Mouse (Mus musculus) embryonic stem cell, embryonic (primary cell): ENCODE measurements at regions not wholly inside any gene's neighbourhood (a gene's known extent, or its start where the extent isn't known, plus 50 kb on each side); places are given as distances from the start of the nearest gene placed in this dataset.

Experiments
- CTCF ChIA-PET, 4 experiments: fragments of 300-600 bp in 2 of 4; fragments of 350-600 bp in 2 of 4; sonication (Branson Sonifier 250); formaldehyde crosslinking; loops; one replicate each; lab custom pipeline; 2022; ENCODE audit warnings: inconsistent platforms in 2 of 4; lab: Charles Lee
- POLR2A ChIA-PET, 4 experiments: fragments of 300-600 bp in 2 of 4; fragments of 350-600 bp in 2 of 4; sonication (Branson Sonifier 250); formaldehyde crosslinking; loops; one replicate each; lab custom pipeline; 2022; ENCODE audit warnings: antibody characterized with exemption in 4 of 4, inconsistent platforms in 1 of 4; lab: Charles Lee

DNA sequence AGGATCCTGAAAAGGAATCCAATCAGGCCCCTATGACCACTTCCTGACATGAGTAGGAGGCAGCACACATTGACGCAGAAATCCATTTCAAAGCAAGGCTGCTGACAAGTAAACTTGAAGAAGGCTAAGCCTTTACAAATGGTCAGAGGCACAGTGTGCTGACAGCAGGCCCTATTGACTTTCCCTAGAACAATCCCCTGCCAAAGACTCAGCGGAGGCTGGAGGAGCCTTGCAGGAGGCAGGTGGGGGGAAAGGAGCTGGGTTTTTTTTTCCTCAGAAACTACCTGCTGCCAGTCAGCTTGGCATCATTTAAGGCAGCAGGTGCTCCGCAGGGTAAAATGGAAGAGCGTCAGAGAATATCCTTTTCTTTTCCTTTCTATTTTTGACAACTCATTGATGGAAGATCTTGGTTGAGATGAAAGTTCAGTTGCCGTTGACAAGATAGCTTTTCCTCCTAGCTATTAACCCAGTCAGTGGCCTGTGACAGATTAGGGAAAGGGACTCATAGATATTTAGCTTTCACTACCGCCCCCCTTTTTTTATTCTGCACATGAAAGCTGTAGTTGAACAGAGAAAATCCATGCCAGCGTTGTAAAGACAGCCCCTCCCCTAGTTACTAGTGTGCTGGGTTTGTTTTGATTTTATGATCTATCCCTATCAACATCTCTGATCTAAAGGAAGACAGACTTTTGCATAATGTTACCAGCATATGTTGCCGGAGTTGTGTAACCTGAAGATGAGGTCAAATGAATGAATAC is 210.6 kb downstream of the Csnka2ip start:
- ChIA-PET CTCF (interaction anchor here in 1 of 4 experiments (0.9 kb wide), 1 partner anchor 18 kb away, joined by 4 read pairs; no protein-coding TSS in a partner anchor), POLR2A (no interaction called here)

DNA sequence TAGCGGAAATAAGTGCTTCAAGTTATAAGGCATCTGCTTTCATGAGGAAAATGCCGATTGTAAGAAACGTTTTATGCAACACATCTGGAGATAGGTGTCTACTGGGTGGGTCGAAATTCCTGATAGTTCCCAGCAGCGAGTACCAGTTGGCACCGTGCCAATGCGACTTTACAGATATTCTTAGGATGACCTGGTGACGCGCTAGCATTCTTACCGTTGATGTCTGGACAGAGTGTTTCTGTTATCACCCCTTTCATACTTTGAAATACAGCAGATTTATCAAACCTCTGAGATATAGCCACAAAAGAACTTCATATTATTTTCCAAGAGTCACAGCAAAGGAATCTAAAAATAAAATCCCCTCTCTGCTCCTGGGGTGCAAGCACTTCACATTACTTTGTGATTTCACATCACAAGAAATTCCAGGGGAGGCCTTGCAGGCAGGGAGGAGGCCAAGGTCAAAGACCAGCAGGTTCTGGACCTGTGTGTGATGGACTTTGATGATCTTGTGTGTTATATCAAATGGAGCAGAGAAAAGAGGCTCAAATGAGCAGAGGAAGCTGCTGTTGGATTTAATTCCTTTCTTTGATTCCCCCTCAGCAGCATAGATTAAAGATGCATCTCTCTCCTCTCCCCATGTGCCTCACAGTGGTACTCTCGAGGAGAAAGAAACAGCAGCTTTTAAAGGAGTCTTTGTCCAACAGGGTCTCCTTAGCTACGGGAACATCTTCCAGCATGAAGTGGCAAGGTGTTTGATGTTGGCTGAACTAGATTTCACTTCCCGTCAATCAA is 233.4 kb downstream of the Csnka2ip start:
- ChIA-PET POLR2A (no interaction called here), CTCF (no interaction called here)

DNA sequence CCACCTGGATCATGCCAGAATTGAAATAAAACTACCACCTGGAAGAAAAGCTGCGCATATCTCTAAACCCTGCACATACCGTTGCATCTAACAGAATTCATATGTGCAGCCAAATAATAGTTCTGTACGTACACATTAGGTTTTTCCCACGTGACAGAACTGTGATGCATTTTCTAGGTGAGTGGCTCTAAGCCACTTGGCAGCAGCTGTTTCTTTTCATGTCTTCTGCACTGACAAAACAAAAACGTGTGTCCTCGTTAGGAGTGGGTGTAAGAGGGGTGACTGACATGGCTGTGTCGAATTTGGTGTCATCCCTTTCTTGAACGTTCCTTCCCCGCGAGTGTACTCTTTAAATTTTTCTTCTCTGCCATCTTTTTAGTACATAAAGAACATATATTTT is 254.3 kb downstream of the Csnka2ip start:
- POLR2A ChIA-PET, result no interaction called here
- CTCF ChIA-PET, result no interaction called here

DNA sequence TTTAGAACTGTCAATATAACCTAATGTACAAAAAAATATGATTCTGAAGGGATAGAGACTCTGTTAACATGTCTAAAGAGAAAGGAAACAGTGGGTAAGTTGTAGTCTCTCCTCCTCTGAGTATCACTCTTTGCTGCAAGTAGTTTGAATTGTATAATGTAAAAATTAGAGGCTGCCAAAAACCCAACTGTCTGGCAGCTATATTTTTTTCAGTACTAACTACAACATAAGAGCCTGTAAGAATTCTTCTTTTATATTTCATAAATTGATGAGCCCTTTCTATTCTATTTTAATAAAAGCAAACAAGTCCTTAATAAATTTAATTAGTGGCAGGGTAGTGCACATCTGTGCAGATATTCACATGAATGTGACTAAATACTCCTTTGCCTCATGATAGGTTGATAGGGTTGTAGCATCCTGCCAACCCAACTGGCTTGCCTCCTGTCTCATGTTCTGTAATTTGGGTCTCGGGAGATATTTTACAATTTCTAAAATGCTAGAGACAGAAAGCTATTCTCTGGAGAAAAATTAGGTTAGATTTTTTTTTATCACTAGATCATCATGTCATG is 269.2 kb downstream of the Csnka2ip start:
- POLR2A ChIA-PET, result no interaction called here
- CTCF ChIA-PET, result interaction anchor here in 1 of 4 experiments (0.7 kb wide), 1 partner anchor 111 kb away, joined by 4 read pairs; no protein-coding TSS in a partner anchor

DNA sequence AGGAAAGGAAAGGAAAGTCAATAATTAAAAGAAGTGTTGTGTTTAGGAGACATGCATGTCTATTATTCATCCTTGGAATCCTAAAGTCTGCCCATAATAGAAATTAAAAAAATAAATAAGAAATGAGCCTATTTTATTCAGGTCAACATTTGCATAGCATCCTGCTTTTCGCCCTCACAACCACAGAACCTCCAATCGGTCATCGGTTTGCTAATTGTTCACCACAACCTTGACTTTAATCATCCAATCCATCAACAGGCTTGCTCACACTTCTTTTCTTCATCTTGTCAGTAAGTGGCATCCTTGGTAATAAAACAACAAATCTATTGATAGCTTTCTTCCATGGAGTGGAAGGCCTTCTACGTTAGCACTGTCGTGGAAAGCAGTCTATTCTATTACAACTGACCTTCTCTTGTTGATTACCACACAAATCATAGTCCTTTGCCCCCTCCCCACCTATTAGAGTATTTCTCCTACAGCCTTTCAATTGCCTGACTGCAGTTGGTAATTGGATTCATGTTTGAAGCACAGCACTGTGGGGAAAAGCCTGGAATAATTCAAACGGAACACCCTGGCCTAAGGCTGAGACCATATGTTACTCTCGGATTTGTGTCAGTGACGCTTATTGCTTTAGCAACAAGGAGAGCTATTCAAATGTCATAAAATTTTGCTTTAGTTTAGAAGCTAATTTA is 269.9 kb downstream of the Csnka2ip start:
- ChIA-PET CTCF (no interaction called here), POLR2A (no interaction called here)

DNA sequence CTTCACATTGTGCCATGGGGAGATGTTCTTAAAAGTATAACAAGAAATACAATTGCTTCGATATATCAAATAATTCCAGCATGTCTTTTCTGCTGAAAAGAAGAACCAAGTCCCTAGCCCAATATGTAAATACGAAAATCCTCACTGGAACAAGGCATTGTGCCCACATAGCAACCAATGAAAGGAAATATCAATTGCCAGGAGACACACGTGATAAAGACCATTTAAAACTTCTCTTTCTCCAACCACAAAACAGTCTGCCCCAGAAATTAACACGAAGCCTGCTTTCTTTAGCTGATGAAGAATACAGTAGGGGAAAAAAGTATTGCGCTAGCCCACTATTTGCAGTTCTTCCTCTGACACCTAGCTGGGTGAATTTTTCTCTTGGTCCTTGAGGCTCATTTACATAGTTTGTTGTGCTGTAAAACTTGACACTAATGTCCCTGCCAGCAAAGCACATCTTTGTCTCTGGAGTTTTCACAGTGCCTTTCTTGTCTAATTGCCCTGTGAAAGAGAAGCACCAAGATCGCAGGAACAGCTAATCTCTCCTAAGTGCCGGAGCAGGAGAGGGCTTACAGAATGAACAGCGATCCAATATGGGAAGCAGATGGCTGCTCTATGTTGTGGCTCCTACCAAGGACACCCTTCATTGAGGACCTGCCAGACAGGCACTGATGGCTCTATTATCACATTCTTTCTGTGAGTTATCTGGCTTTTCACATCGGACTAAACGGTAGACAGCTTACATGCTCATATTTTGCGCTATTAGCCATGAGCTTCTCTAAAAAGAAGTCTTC is 272.7 kb downstream of the Csnka2ip start:
- CTCF ChIA-PET, result interaction anchor here in 1 of 4 experiments (0.5 kb wide), 1 partner anchor 528 kb away, joined by 3 read pairs; no protein-coding TSS in a partner anchor
- POLR2A ChIA-PET, result no interaction called here

DNA sequence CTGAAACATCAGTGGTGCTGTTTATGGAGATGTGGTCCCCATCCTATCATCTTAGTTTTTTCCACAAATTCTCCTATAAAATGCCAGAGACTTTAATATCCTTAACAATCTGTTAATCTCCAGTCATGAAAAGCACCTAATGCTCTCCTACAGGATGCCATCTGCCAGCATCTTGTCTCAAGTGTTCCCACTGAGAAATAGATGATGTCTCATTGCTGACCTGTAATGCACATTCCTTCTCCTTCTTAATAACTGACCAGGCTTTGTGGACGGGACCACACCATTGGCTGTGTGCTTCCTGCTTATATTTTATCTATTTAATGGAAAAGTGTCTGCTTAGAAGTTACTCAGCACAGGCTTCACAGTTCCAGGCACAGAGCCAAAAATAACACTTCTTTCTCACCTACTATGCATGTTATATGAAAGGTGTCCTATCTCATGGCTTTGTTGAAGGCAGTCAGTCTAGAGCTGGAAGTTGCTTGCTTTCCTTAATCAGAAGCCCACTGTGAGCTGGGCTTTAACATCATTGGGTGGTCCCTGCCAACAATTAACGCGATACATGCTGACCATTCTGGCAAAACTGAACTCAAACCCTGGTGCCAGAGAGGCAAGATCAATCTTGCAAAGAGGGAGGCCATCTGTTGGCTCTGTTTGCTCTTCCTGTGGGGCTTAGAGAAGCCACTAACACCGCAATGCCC is 283.3 kb downstream of the Csnka2ip start:
- POLR2A ChIA-PET, result no interaction called here
- CTCF ChIA-PET, result no interaction called here

DNA sequence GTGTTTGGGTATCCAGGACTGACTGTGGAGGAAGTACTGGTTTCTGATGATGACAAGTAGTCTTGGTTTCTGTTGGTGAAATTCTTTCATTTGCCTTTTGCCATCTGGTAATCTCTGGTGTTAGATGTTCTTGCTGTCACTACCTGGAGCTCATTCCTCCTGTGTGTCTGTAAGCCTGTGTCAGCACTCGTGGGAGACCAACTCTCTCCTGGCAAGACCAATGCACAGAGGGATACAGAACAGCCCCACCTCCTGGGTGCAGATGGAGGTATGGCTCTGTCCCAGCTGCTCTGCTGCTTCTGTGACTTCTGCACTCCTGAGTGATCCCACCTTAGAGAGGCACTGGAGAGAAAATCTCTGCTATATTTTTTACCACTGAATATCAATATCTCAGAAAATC is 285.4 kb downstream of the Csnka2ip start:
- POLR2A ChIA-PET, result no interaction called here
- CTCF ChIA-PET, result no interaction called here

DNA sequence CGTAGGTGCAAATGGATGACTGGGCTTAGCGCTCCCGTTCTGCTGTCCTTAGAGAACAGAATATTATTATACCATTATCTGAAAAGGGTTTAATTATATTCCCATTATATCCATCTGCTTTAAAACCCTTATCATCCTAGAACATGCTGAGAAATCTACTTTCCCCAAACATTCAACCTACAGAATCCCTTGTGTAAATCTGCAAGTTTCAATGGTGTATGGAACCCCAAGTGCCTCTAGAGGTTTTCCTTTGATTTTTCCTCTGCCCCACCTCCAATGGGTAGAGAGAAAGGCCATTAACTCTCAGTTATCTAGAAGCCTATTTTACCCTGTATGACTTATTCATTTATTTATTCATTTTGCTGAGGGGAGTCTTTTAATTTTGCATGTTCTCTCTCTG is 308.7 kb downstream of the Csnka2ip start:
- CTCF ChIA-PET, result no interaction called here
- POLR2A ChIA-PET, result no interaction called here

DNA sequence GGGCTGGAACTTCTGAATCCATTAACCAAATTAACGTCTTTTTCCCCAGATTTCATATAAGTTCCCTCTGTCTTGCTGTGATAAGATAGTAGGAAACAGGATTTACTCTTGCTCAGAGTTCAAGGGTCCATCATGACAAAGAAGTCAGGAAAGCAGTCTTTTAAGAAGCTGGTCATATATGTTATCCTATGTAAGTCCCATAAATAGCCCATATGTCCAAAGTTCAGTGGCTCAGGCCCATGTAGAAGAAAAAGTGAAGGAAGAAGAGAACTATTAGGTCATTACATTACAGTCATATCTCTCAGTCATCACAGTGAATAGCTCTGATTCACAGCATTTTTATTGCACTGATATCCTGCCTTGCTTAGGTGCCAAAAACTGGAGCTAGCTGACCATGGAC is 316.9 kb downstream of the Csnka2ip start:
- POLR2A ChIA-PET, result no interaction called here
- CTCF ChIA-PET, result interaction anchor here in 1 of 4 experiments (0.6 kb wide), 1 partner anchor 243 kb away, joined by 3 read pairs; no protein-coding TSS in a partner anchor

DNA sequence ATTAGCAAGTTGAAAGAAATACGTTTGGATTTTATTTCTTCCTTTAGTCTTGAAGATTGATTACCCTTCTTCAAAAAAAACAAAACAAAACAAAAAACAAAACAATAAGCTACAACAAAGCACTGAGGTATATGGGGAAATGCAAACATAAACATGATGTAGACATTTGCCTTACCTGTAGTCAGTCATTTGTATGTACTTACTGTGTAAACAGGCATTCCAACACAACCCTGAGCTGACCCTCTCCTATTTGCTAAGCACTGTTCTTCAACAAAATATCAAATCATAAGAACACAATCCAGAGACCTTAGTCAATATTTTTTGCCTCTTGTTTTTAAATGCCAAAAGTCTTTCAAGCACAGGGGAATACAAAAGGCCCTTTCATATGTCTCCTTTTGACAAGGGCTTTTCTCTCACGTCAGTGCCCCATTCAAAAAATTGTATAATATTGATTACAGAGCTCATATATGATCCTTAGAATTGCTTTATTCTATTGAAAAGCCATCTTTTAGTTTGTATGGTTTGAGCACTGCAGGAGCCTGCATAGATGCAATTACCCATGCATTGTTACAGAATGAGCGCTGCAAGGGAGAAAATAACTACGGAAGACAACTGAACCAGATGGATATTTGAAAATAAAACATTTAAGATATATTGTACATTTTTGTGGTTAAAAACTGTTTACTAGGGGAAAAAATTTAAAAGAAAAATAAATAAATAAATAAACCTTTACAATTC is 326.2 kb downstream of the Csnka2ip start:
- ChIA-PET POLR2A (no interaction called here), CTCF (no interaction called here)

DNA sequence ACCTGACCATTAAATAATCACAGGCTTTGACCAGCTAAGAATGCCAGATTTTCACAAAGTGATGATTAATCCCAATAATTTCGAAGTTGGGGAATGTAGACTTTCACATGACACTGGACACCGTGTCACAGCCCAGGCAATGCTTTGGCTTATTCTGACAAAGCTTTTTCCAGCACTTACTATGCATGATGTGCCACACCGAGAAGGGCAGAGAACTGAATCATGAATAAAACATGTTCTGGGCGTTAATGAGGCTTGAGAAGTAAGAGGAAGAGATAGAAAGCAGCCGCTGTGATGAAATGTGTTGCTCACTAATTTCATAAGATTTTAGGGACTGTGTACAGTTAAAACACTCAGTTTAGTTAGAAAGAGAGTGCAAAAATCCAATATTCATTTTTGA is 326.8 kb downstream of the Csnka2ip start:
- ChIA-PET POLR2A (no interaction called here), CTCF (no interaction called here)

DNA sequence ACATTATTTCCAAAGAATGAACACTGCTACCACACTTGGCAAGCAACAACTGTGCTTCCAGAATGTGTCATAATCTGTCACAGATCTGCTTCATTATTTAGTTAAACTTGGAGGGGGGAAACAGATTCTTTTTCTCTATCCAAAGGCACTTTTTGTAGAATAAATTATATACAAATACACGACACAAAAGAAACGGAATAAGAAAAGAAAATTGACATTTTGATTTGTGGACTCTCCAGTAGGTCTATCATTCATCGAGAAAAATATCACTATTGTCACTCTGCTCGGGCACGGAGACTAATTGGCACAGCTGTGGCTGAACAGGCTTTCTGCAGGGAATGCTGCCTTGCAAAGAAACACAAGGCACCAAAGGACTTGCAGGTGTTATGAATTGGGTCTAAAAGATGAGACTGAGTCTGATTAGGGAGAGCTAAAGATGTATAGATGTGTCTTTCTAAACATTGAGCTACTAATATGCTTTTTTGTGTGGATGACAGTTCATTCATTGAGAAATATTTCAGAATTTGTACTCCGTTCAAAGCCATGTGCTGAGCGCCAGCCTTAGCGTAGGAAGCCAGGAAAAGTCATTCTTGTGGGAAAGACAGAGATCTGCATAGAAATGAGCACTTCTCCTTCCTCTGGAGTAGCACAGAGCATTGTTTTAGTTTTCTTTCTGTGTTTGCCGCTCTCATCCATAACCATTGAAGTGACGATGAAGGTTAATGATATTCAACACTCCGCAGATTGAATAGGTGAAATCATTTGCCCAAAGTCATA is 337.1 kb downstream of the Csnka2ip start:
- ChIA-PET CTCF (no interaction called here), POLR2A (no interaction called here)

DNA sequence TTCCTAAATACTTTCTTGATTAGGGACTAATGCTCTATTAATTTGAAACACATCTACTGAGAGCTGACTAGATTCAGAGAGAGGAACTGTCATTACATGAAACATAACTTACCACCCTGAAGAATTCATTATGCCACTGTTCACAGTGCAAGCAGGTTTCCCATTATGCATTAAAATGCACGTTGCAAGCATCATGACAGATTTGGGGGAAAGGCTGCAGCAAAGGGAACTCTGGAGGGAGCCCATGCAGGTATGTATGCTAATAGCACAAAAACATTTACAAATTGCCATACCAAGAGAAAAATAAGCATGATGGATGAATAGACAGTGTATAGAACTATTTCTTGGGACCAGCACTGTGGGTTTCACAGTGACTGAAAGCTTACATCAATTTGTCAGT is 351.1 kb downstream of the Csnka2ip start:
- ChIA-PET POLR2A (no interaction called here), CTCF (no interaction called here)

DNA sequence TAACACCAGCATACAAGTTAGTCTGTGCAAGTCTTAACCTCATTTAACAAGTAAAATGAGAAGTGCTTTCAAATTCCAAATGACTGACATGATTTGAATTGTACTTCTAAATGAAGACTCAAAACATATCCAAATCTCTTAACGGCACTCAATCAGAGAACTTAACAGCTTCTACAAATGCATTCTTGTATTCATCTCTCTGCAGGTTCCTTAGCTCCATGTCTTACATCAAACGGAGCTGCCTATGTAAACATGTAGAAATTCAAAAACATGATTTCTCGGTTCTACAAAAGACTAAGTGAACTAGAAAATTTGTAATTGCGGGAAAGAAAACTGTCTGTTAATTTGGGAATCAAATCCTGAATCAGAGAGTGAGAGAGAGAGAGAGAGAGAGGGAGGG is 353.5 kb downstream of the Csnka2ip start:
- ChIA-PET CTCF (no interaction called here), POLR2A (no interaction called here)

DNA sequence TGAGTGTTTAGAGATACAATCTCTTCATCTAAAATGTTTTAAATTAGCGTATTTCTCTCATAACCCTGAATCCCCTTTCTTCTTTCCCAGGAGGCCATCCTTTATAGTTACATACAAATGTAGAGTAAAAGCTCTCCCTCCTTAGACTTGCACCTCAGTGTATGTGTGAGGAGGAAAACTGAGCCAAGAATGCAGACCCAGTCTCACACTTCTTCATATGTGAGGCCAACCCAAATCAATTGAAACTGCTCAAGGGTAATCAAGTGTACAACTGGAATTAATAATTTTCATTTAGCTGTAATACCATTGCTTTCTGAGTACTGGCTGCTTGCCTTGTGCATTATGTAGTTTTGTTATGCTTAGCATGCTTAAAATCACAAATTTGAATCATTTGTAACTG is 356.3 kb downstream of the Csnka2ip start:
- ChIA-PET CTCF (no interaction called here), POLR2A (no interaction called here)

DNA sequence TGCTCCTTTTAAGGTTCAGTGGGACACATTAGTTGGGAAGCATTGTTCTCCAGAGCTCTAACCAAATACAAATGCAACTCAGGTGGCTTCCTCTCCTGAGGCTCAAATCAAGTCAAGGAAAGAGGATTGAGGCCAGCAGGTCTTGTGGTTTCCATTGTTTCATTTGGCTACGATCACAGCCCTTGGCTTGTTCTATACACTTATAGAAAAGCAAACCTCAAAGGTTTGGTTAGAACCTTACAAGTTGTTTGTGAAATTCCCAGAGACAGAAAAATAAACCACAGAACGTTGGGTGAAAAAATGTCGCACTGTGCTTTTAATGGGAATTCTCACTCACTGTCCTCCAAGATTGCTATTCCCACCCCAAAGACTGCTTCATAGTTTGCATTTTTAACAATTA is 360.4 kb upstream of the Epha3 start:
- POLR2A ChIA-PET, result no interaction called here

More for the DNA sequence above, 360.4 kb upstream of the Epha3 start:
- CTCF ChIA-PET, result no interaction called here
